Mouse (Mus musculus) megakaryocyte, embryonic 14.5 days (primary cell): Measurements from ENCODE around the gene Tnfrsf19.

Experiments
- FLI1 ChIP-seq: IDR thresholded peaks from 2 replicates; pipeline ENCODE4 v1.6.1; 2012; ENCODE audit warnings: low read length, inconsistent platforms, mixed read lengths
- GATA1 ChIP-seq: IDR thresholded peaks from 3 replicates; pipeline ENCODE4 v1.6.1; 2012; ENCODE audit warnings: mixed read lengths, low read length, inconsistent platforms, borderline replicate concordance

GRCm38 (mm10) chr14:60916661-60917060 is 129.6 kb downstream of the Tnfrsf19 start:
- TF ChIP-seq FLI1: no peak
- TF ChIP-seq GATA1: no peak
